Mouse (Mus musculus) neutrophil, adult 5-6 weeks (primary cell): ENCODE measurements around the gene Gpm6b. TPM values are rescaled to one million over a fixed set of nuclear protein-coding genes. Genes with fewer than 3 reads are reported as not detected.

Experiments used
- ATAC-seq: fragments of 151-379, 151-347 bp; 2 replicates; pipeline ENCODE4 v1.8.0; 2017; ENCODE audit warnings: mild to moderate bottlenecking, moderate TSS enrichment; ENCODE audit not compliant: insufficient number of reproducible peaks, poor library complexity, low FRiP score, severe bottlenecking; ENCODE audit errors: extremely low read depth
- total RNA-seq: library from RNA; stranded (forward); fragments of 200-1000 nt; gene quantifications from 2 replicates; pipeline ENCODE4 v1.2.3, GENCODE M21; 2017

Gpm6b gene
- 0.47 and 1.5 TPM in 2 replicates for total RNA-seq

DNA sequence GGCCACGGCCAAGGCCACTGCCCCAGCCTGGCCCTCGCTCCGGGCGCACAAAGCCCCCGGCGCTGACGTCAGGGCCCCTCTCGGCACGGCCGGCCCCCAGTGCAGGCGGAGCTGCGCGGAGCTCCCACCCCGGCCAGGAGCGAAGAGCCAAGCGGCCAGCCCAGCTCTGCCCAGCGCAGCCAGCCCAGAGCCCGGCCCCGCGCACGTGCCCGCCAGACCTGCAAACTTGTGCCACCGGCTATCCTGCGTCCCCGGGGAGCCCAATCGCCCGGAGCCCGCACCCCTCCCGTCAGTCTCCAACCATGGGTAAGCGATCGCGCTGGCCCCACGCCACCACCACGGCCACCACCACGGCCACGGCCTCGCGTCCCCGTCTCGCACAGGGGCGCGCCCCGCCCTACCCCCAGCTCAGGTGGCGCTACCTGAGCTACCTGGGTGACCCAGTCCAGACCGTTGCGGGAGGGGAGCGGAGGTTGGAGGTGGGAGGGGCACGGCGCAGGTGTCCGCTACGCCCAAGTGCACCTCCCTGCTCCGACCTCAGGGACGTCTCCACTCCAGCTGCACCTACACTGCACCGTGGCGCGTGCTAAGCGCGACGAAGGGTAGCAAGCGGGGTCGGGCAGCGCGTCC is at the start of gene Gpm6b:
Gene Gpm6b (plus strand): TSS at position 81 of the 630 bp plus-strand sequence.
- ATAC-seq: peak; percentile 36; the same call in 1 of the 2 replicates

DNA sequence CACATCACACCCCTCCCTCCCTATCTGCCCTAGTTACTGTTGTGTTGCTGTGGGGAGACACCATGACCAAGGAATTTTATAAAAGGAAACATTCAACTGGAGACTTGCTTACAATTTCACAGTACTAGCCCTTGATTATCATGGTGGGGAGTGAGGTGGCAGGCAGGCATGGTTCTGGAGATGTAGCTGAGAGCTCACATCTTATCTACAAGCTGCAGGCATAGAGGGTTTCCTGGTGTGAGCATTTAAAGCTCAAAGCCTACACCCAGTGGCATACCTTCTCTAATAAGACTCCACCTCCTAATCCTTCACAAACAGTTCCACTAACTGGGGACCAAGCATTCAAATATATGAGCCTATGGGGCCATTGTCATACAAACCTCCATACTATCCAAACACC is 42.4 kb upstream of the Gpm6b start:
- ATAC-seq: no peak

DNA sequence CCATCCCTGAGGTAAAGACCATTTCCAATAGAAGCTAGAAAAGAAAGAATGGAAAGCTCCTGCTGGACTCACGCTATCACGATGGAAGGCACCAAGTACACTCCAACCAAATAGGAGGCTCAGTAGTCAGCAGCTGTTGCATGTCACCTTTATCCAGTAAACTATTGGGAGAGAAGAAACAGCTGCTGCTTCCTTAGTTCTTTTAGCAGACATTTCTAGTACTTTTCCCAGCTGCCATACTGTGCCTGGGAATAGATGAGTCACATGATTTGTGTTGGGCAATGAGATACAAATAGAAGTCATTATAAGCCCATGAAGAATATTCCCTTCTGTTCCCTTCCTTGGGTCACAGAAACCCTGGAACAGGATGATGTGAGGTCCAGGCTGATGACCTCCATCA is 40.4 kb upstream of the Gpm6b start:
- ATAC-seq: no peak

DNA sequence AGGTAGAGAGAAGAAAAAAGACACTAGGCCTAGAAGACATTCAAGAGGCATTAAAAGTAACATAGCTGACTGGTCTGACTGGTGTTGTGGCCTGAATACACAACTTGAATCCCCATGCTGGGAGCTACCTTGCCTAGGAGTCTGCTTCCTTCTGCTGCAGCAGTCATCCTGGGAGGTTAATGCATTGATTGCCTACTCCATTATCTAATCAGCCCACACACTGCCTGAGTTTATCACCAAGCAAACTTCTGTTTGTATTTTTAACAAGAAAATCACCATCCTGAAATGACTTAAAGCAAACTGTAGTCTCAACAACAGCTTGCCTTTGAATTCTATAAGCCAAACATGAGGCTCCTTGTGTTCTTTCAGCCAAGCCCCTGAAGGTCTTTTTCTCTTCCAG is 38.9 kb upstream of the Gpm6b start:
- ATAC-seq: no peak

DNA sequence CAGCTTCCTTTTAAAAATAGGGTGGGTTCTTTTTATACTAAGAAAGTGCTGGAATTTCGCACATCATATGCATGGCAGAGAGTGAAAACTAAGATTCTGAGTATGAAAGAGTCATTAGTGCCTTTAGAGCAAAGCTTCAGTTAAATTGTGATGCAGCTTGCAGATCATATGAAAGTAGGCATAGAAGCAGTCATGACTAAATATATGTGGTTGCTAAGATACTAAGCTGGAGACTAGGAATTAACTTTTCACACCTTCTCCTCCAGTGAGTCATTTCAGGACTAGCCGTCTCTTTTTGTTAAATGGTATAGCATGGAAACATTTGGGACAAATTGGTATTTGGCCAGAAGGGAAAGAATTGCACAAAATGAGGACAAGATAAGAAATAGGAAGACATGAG is 24.1 kb upstream of the Gpm6b start:
- no peak for ATAC-seq

DNA sequence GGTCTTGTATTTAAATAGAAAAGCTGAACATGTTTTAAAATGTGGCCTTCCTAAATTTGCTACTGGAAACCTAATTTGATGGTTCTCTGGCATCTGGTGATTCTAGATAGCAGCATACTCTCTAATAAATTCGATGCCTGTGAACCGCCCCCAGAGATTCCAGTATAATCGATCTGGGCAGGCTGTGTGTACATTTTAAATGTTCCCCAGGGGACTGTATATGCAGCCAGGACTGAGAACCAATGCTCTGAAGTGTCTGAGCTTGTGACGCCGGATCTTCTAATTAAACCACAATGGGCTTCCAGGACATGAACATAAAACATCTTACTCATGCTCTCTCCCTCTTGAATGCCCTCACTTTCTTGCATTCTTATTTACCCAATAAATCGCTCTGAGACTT is 22.5 kb upstream of the Gpm6b start:
- no peak for ATAC-seq

DNA sequence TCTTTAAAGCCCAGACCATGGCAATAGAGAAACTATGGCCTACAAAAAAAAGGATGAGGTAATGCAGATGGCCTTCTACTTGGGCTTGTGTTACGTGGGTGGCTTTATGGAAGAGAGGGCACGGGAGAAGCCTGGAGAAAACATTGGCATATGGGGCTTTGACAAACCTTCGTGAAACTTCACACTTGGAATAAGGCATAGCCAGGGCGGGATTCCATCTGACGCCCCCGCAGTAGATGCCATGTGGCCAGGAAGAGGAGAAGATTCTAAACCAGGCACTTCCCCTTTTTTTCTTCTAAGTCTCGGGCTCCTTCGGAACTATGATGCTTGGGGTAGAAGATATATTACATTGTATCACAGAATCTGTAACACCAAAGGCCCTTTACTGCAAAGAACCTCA is 22.0 kb upstream of the Gpm6b start:
- no peak for ATAC-seq

DNA sequence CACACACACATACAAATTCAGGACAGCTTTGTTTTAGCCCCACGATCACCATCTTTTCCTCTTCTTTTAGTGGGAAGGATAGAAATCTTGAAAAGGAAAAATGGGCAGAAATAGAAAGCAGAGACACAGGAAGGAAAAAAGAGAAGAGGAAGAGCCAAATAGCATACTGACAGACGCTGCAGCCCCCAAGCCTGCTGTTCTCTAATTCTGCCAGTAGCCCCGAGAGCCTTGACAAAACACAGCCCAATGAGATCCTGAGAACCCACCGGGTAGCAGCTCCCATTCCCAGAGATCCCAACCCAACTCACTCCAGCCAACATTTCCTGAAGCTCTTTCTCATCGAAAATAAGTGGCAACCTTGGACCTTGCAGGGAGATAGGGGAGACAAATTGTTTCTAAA is 19.4 kb upstream of the Gpm6b start:
- no peak for ATAC-seq

DNA sequence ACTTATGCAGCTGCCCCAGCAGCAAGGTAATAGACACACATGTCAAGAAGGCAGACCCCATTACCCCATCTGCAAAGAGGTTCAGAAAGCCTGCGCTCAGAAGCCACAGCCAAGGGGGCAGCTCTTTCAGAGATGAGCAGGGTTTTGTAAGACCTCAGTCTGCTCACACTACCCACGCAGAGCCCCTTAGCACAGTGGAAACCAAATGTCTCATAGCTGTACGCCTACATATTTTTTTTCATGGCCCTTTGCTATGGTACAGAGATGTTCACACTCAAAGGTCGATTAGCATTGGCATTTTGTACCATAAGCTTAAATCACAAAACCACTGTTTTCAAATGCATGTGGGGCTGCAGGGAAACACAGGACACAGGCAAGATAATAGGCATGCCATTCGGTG is 11.9 kb upstream of the Gpm6b start:
- no peak for ATAC-seq

DNA sequence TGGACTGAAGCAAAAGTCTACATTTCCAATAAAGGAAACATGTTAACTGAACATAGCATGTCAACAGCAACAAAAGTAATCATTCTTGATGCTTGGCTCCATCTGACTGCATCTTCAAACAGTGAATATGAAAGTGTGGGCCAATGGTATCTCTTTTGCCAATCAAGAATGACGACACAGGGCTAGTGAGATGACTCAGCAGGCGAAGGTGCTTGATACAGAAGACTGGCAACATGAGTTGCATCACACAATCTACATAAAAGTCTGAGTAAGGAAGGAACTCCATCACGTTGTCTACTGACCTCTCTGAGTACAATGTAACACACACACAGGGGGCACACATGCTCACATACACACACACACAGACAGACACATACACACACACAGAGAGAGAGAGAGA is 9.0 kb upstream of the Gpm6b start:
- no peak for ATAC-seq

DNA sequence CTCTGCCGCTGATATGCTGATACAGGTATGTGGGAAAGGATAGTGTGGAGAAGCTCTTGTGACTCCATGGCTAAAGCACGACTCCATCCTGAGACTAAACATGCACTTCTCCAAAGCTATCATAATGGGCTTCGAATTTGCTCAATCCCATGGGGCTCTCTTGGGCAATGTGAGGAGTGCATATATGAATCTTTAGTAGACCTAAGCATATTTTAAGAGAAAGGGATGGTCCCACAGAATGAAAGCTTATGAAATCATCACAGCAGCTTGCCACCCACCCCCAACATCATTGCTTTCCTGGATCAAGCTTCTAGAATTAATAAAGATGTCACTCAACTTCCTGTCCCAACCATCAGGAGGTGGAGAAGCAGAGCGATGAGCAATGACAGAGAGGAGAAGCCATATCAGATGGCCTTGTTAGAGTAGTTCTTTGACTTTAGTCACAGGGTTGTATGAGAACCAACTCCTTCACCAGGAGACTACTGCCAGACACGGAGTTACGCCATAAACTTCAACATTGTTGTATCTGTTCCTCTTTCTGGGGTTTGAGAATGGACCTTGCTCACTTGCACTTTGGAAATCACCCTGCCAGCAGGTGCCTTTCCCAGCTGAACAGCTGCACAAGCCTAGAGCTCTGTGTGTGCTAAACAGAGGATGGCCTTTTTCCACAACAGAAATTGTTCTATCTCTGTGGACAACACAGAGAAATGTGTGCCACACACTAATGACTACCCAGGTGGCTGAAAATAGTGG is 8.0 kb upstream of the Gpm6b start:
- ATAC-seq: no peak

DNA sequence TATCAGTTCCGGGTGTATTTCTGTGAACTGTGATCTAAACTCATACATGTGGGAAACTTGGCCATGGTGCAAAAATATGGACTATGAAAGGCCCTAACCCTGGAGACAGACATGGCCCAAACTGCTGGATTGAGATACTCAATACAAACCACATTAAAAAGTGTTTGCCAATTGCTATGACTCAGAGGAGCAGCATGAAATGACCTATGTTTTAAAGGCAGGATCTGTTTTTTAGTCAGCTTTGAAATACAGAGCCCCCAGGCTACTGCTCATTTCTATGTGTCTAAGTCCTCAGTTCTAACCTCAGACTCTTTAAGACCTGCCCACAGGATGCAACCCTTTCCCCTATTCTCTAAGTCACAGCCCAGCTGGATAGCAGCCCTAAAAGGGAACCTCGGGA is 2.6 kb upstream of the Gpm6b start:
- no peak for ATAC-seq

DNA sequence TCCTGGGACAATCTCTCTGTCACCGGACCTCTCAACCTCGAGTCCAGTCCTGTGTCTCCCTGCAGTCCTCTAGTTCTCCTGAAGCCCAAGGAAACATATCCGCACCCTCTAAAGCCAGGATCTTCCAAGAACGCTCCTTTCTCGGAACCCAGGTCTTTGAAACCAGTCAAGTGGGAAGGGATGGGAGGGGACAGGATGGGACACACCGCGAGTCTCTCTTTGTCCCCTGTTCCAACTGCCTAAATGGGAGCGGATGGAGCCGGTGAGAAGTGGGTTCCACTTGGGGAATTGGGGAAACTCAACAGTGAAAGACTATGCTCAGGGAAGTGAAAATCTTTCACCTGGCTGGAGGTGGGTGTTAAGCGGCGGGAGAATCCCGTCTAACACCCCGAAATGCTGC is 809 bp downstream of the Gpm6b start:
- ATAC-seq: no peak

DNA sequence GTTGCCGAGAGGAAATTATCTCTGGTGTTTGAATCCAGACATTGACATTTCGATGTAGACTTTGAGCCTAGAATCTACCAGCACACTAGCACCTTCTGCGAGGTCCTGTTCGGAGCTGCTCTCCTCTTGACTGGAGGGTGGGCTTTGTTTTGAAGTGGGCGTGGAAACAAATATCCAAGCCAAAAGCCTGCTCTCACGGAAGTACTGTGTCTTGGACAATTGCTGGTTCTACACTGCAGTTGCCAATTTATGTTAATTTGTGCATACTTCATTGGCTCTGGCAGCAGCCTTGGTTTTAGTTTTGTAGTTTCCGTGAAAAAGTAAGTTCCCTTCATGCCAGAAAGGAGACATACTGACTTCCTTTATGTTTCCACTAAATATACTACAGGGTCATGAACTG is 2.0 kb downstream of the Gpm6b start:
- ATAC-seq: no peak

DNA sequence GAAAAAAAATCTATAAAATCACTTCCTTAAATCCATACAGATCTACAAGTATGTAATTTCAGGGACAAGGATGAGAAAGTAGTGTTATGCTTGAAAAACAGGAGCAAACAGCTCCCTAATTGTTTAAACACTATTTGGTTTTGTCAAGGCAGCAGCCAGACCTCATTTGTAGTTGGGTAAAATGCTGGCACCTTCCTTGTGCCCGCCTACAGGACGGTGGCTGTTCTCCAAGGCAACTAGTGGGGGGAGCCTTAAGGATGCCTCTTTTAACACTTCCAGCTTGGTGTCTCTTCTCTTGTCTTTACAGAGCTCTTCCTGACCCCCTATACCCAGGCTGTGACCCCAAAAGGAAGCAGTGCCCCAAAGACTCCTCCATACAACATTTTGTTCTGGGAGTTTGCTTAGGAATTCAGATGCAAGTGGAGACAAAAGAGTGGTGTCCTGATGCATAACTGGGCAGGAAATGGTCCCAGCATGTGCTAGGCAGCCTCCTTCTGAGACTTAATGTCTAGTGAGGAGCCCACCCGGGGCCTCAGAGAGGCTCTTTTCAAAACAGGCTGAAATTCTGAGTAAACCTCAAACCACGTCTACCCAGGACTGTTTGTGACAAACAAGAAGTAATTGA is 4.7 kb downstream of the Gpm6b start:
- ATAC-seq: no peak

DNA sequence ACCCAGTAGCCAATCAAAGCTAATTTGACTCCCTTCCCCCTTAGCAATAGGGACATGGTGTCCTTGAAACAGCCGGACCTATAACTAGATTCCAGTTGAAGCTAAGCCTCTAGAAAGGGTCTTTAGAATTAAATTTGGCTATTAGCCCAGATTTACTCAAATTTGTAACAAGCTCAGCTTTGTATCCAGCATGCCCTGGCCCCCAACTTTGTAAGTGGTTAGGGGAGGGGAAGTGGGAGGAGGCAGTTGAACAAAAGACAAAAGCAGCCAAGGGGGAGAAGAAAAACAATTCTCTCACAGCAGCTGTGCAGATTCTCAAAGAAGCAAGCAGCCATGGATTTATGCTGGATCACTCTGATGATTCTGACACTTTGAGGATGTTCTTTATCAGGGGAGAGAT is 32.8 kb downstream of the Gpm6b start:
- ATAC-seq: no peak

DNA sequence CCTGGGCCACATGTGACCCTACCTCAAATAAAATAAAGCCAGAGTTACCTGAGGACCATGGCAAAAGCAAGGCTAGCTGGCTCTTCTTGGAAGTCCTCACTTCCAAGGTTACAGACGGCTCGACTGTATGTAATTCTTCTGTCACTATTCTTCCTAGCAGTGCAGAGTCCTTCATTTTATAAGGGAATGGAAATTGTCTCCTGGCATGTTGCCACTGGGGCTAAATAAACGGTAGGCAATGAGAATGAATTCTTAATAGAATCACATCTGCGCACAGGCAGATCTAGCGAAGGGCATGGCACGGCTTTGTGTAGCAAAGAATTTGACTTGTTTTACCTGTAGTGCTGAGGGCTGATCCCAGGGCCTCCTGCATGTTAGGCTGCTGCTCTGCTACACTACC is 33.9 kb downstream of the Gpm6b start:
- no peak for ATAC-seq

DNA sequence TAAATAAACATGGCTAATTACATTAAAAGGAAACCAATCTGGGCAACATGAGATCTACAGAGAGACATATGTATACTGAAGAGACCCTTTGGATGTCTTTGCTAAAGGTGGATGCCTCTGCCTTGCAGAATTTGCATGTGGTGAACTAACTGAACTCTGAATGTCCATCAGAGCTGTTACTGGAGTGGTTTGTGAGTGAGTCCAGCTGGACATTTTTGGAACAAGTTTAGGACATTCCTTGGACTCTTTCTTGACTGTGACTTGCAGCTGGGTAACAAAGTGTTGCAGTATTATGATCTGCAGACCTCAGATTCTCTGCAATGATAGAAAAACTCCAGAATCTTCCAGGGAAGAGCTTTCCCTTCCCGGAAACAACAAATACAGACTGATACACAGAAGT is 41.1 kb downstream of the Gpm6b start:
- ATAC-seq: no peak

DNA sequence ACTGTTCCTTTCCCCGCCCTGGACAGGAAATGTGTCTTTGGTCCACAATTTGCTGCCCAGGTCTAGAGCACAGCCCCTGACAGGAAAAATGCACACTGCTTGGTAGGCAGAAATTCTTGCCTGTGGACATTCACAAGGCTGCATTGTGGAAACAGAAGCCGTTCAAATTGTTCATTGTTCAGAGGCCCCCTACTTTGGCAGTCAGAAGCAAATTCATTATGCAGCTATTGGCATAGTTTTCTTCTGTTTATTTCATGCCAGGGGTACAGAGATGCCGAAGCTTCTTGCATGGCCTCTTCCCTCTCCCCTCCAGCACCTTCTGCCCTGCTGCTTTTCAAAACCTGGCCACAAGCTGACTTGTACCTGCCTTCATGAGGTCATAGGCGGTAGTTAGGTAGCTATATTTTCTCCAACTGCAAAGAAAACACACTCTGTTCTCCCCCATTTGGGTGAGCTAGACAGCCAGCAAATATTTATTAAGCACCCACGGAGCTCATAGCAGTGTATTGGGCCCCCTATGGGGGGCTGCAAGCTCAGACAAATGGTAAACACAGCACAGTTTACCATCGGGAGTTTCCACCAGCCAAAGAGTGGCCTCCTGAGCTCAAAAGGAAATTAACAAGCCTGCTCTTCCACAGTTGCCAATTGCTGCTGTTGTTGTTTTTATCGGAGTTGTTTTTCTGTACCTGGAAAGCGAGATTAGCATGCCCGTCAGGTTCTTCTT is 48.2 kb downstream of the Gpm6b start:
- no peak for ATAC-seq

DNA sequence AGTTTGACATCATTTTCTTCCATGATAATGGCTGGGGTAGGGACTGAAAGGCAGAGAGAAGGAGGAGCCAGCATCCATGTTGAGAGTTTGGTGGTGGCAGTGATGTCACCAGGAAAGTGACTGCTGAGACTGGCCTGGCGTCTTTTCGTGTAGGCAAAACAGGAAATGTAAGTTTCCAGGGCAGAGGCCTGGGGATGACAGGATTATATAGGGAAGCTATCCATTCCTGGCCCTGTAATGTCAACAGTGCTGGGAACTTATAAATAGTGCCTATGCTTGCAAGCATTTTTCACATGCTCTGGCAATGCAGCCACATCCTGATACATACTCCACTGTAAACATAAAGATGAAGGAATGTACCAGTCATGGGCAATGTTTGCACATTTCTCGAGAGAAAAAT is 52.6 kb downstream of the Gpm6b start:
- ATAC-seq: no peak
